Mouse (Mus musculus): ENCODE measurements at regions not wholly inside any gene's neighbourhood (a gene's known extent, or its start where the extent isn't known, plus 50 kb on each side); places are given as distances from the start of the nearest gene placed in this dataset.

GRCm38 (mm10) chr3:35496027-35496824 is 257.7 kb upstream of the Atp11b start:
- no peak for DNase-seq (ENCODE audit: low read depth)

- no peak for DNase-seq (ENCODE audit: low read depth)
These were observed 243.6 kb upstream of the Atp11b start for GRCm38 (mm10) chr3:35510314-35510713.

GRCm38 (mm10) chr3:35516517-35516916 is 237.4 kb upstream of the Atp11b start:
- no peak for DNase-seq (ENCODE audit: low read depth)

- no peak for DNase-seq (ENCODE audit: low read depth)
These were observed 233.8 kb upstream of the Atp11b start for GRCm38 (mm10) chr3:35520131-35520530.

- no peak for DNase-seq (ENCODE audit: low read depth)
These were observed 206.2 kb upstream of the Atp11b start for GRCm38 (mm10) chr3:35547696-35548095.

GRCm38 (mm10) chr3:35551791-35552190 is 202.1 kb upstream of the Atp11b start:
- DNase-seq (ENCODE audit: low read depth), result no peak

GRCm38 (mm10) chr3:35560425-35560824 is 193.5 kb upstream of the Atp11b start:
- DNase-seq (ENCODE audit: low read depth), result no peak

GRCm38 (mm10) chr3:35574402-35574801 is 179.5 kb upstream of the Atp11b start:
- no peak for DNase-seq (ENCODE audit: low read depth)

All from naive thymus-derived CD4-positive, alpha-beta T cell, adult 2 months (primary cell).